Mouse (Mus musculus): ENCODE results near the gene Oas1f. TPM values are rescaled to one million over a fixed set of nuclear protein-coding genes. Genes with fewer than 3 reads are reported as not detected.

Gene Oas1f
- polyA plus RNA-seq, 1 experiment, result not detected

DNA sequence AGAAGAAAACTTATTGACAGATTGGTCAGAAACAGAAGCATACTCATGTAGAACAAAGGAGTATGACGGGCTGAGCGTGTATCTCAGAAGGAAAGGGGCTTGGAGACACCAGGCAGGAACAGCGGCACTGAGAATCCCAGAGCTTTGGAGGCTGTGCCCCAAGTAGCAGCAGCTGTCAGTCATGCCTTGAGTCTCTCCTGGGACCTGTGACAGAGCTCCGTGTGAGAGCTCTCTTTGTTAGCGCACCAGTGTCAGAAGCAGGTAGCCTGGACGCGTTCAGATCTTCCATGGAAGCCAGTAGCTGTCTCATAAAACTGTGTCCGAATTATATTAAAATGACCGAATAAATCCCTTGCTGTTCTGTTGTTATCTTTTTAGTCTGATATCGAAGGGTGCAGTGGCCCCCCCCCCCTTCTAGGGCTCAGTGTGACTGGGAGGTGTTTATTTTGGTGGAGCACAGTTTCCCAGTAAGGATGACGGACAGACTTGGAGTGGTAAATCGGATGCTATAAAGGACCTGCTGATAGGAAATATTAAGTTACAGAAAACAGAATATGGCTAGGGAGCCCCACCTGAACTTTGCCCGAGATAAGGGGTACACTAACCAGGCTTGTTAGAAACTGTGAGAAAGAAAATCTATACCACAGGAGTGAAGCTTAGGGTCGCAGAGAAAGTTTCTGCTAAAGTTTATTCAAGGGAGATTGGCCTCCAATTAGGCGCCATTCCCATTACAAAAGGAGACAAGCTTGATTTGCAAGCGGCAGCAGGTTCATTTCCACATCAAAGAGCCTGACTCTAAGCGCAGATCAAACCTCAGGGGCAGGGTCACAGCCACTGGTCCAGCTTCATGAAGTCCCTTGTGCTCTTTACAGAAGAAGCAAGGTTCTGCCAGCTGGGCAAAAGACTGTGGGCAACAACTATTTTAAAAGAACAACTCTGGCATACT, 13.6 kb upstream of the Oas1f start:
- Histone ChIP-seq H3K36me3 (ENCODE audit: control insufficient read depth, insufficient read depth) (no peaks in the 10 kb centered on the region), H3ac (ENCODE audit: control insufficient read depth, insufficient read length, low read depth) (no peak overlapping the region), H3K79me2 (ENCODE audit: control insufficient read depth, insufficient read depth) (no peaks in the 10 kb centered on the region), H3K79me3 (ENCODE audit: low read depth) (no peaks in the 10 kb centered on the region), H3K27me3 (ENCODE audit: control insufficient read depth, insufficient read depth, insufficient read length) (no peaks in the 10 kb centered on the region), H3K4me3 (ENCODE audit: insufficient read depth, poor library complexity, severe bottlenecking) (no peak overlapping the region)
- TF ChIP-seq CEBPB (IDR thresholded peaks at IDR 0.05; ENCODE audit: low read depth) (no peak), USF1 (IDR thresholded peaks at IDR 0.05; ENCODE audit: low read depth) (no peak), MYOG (IDR thresholded peaks at IDR 0.05; ENCODE audit: control insufficient read depth, extremely low read depth, insufficient read length) (no peak), MAX (IDR thresholded peaks at IDR 0.05) (no peak), FOSL1 (IDR thresholded peaks at IDR 0.05; ENCODE audit: insufficient read depth, low read length, poor library complexity, severe bottlenecking) (no peak), MYOD1 (IDR thresholded peaks at IDR 0.05; ENCODE audit: control insufficient read depth, insufficient read length, low read depth) (no peak), CTCF (IDR thresholded peaks at IDR 0.05; ENCODE audit: control insufficient read depth, insufficient read depth, insufficient read length) (no peak)

GRCm38 (mm10) chr5:120836731-120837585, 10.2 kb upstream of the Oas1f start:
- Histone ChIP-seq H3K79me3 (ENCODE audit: low read depth) (no peaks in the 10 kb centered on the region), H3K36me3 (ENCODE audit: control insufficient read depth, insufficient read depth) (no peaks in the 10 kb centered on the region), H3ac (ENCODE audit: control insufficient read depth, insufficient read length, low read depth) (no peak overlapping the region), H3K27me3 (ENCODE audit: control insufficient read depth, insufficient read depth, insufficient read length) (no peaks in the 10 kb centered on the region), H3K79me2 (ENCODE audit: control insufficient read depth, insufficient read depth) (no peaks in the 10 kb centered on the region), H3K4me3 (ENCODE audit: insufficient read depth, poor library complexity, severe bottlenecking) (no peak overlapping the region)
- peak; percentile 13 for TF ChIP-seq CTCF (IDR thresholded peaks at IDR 0.05; ENCODE audit: control insufficient read depth, insufficient read depth, insufficient read length)
- no peak for TF ChIP-seq MYOG (IDR thresholded peaks at IDR 0.05; ENCODE audit: control insufficient read depth, extremely low read depth, insufficient read length)

DNA sequence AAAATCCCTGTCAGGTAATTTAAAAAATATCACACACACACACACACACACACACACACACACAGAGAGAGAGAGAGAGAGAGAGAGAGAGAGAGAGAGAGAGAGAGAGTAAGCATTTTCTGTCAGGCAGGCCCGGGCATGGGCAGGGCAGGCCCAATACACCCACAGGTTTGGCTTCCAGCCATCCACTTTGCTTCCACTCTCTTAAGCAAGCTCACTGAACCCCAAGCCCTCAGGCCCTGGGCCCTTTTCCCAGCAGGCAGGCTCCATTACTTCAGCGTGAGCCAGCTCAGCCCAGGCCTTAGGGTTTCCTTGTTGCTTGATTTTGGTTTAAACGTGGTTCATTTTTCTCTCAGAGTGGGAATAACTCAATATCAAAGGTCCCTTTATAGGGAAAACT, 2.5 kb upstream of the Oas1f start:
- TF ChIP-seq CTCF (IDR thresholded peaks at IDR 0.05; ENCODE audit: control insufficient read depth, insufficient read depth, insufficient read length), result no peak
- no peak for TF ChIP-seq MYOG (IDR thresholded peaks at IDR 0.05; ENCODE audit: control insufficient read depth, extremely low read depth, insufficient read length)
- no peak for TF ChIP-seq MAX (IDR thresholded peaks at IDR 0.05)
- no peak for TF ChIP-seq USF1 (IDR thresholded peaks at IDR 0.05; ENCODE audit: low read depth)
- TF ChIP-seq CEBPB (IDR thresholded peaks at IDR 0.05; ENCODE audit: low read depth), result no peak
- no peak for TF ChIP-seq MYOD1 (IDR thresholded peaks at IDR 0.05; ENCODE audit: control insufficient read depth, insufficient read length, low read depth)
- no peak for TF ChIP-seq FOSL1 (IDR thresholded peaks at IDR 0.05; ENCODE audit: insufficient read depth, low read length, poor library complexity, severe bottlenecking)
- no peak overlapping the region for H3ac ChIP-seq (ENCODE audit: control insufficient read depth, insufficient read length, low read depth)

DNA sequence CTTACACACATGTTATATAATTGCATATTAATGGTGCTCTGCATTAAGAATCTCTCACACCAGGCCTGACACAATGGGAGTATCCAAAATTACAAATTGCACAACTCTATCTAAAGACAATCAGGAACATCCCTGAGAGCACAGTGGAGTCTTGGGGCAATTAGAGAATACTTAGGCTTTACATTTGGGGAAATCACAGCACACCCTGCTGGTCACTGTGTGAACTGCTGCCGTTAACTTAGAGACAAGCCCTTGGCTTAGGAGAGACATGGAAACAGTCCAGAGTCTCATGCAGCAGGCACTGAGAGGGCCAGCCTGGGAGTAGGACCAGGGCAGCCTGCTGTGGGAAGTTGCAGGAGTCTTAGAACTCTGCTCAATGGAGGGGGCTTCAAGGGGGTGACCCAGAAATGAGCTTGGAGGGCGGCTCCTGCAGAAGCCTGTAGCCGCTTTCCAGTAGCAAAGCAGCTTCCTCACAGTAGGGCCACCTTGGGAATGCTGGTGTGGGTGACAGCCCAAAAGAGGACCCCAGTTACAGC, 2.5 kb downstream of the Oas1f start:
- H3K27me3 ChIP-seq (ENCODE audit: control insufficient read depth, insufficient read depth, insufficient read length), result no peaks in the 10 kb centered on the region
- H3K79me3 ChIP-seq (ENCODE audit: low read depth), result no peaks in the 10 kb centered on the region
- TF ChIP-seq MAX (IDR thresholded peaks at IDR 0.05), result no peak
- TF ChIP-seq MYOD1 (IDR thresholded peaks at IDR 0.05; ENCODE audit: control insufficient read depth, insufficient read length, low read depth), result no peak
- H3K4me3 ChIP-seq (ENCODE audit: insufficient read depth, poor library complexity, severe bottlenecking), result no peak overlapping the region
- H3K36me3 ChIP-seq (ENCODE audit: control insufficient read depth, insufficient read depth), result no peaks in the 10 kb centered on the region
- H3ac ChIP-seq (ENCODE audit: control insufficient read depth, insufficient read length, low read depth), result no peak overlapping the region
- no peaks in the 10 kb centered on the region for H3K79me2 ChIP-seq (ENCODE audit: control insufficient read depth, insufficient read depth)

More for the DNA sequence above, 2.5 kb upstream of the Oas1f start:
- peaks cover 10% of the 10 kb centered on the region for H3K27me3 ChIP-seq (ENCODE audit: control insufficient read depth, insufficient read depth, insufficient read length)
- no peak overlapping the region for H3K4me3 ChIP-seq (ENCODE audit: insufficient read depth, poor library complexity, severe bottlenecking)
- H3K79me2 ChIP-seq (ENCODE audit: control insufficient read depth, insufficient read depth), result no peaks in the 10 kb centered on the region
- no peaks in the 10 kb centered on the region for H3K79me3 ChIP-seq (ENCODE audit: low read depth)
- no peaks in the 10 kb centered on the region for H3K36me3 ChIP-seq (ENCODE audit: control insufficient read depth, insufficient read depth)

DNA sequence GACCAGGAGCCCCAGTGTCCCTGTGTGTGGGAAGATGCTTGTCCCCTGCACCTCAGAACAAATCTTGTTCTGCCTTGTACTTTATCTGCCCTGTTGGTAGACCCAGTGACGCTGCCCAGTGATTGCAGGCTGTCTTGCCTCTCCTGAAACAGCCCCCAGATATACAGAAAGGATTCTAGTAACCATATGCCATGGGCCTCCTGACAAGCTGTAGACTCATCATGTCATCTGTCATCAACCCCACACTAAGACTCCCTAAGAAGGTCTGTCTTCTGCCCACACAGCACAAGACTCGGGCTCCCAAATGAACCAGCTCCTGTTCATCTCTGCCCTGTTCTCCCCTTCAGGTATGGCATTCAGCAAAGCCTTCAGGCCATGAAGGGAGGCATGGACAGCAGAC, 12.1 kb downstream of the Oas1f start:
- no peak for TF ChIP-seq CTCF (IDR thresholded peaks at IDR 0.05; ENCODE audit: control insufficient read depth, insufficient read depth, insufficient read length)
- no peak for TF ChIP-seq MAX (IDR thresholded peaks at IDR 0.05)
- no peak for TF ChIP-seq MYOD1 (IDR thresholded peaks at IDR 0.05; ENCODE audit: control insufficient read depth, insufficient read length, low read depth)
- TF ChIP-seq FOSL1 (IDR thresholded peaks at IDR 0.05; ENCODE audit: insufficient read depth, low read length, poor library complexity, severe bottlenecking), result no peak
- no peak for TF ChIP-seq USF1 (IDR thresholded peaks at IDR 0.05; ENCODE audit: low read depth)
- no peak for TF ChIP-seq CEBPB (IDR thresholded peaks at IDR 0.05; ENCODE audit: low read depth)
- TF ChIP-seq MYOG (IDR thresholded peaks at IDR 0.05; ENCODE audit: control insufficient read depth, extremely low read depth, insufficient read length), result no peak
- no peak overlapping the region for H3ac ChIP-seq (ENCODE audit: control insufficient read depth, insufficient read length, low read depth)
- peaks cover 3% of the 10 kb centered on the region for H3K27me3 ChIP-seq (ENCODE audit: control insufficient read depth, insufficient read depth, insufficient read length)
- no peak overlapping the region for H3K4me3 ChIP-seq (ENCODE audit: insufficient read depth, poor library complexity, severe bottlenecking)
- H3K79me2 ChIP-seq (ENCODE audit: control insufficient read depth, insufficient read depth), result no peaks in the 10 kb centered on the region
- H3K36me3 ChIP-seq (ENCODE audit: control insufficient read depth, insufficient read depth), result no peaks in the 10 kb centered on the region
- H3K79me3 ChIP-seq (ENCODE audit: low read depth), result no peaks in the 10 kb centered on the region
